Mouse (Mus musculus): ENCODE data around the gene Sh3bp5l.

GRCm38 (mm10) chr11:58364454-58364853 lies 33.9 kb downstream of the Sh3bp5l start:
- TF ChIP-seq CTCF (IDR thresholded peaks at IDR 0.05; ENCODE audit: extremely low read depth, insufficient read length, insufficient replicate concordance, low read depth, low read length) (no peak), POLR2A (IDR thresholded peaks at IDR 0.05; ENCODE audit: low read depth, low read length) (no peak)
